Mouse (Mus musculus): ENCODE data around the gene Htra3.

DNA sequence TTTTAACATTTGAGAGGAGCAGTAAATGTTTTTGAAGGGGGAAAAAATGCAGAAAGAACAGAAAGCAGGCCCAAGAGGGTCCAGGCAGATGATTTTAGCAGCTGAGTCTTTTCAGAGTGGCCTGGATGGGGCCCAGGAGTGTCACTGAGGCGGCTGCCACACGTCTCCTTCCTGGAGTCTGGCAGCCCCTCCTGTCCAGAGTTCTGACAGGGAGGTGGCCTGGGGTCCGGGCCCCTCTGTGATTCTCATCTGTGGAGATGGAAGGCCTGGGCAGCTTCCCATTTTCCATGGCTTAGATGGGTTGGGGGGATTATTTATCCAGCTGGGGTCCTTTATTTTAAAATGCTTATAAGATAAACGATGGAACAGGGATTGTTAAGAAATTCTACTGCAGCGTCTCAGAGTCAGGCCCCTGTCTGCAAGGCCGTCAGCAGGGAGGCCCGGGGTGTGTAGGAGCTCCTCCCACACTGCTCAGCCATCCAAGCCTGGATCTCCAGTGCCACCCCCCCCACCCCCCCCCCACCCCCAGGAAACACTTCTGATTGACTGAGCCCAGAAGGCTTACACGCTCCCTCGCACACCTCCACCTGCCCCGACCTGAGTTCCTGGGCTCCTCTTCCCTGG is 37.5 kb downstream of the Htra3 start:
- TF ChIP-seq EP300 (IDR thresholded peaks at IDR 0.05; ENCODE audit: low read depth) (no peak), CTCF (IDR thresholded peaks at IDR 0.05; ENCODE audit: low read depth) (no peak)
